Mouse (Mus musculus) neural tube, embryonic 13.5 days (tissue): ENCODE data around the gene Cmtm6. TPM values are rescaled to one million over a fixed set of nuclear protein-coding genes. Genes with fewer than 3 reads are reported as not detected.

Source experiments
- ATAC-seq: fragments of 200-750 bp; cut with Nextera tagmentation; 2 replicates; pipeline ENCODE4 v1.8.0; 2017; ENCODE audit warnings: low read depth, mild to moderate bottlenecking, moderate TSS enrichment, moderate library complexity
- H3K27ac ChIP-seq: fragments of 300-500 bp; sonication (generic); replicated peaks from 2 replicates; pipeline ENCODE4 v1.5.1; 2015; ENCODE audit warnings: moderate library complexity, mild to moderate bottlenecking, inconsistent platforms
- H3K27me3 ChIP-seq: fragments of 300-500 bp; sonication (generic); 2 replicates; pipeline ENCODE4 v1.6.1; 2015; ENCODE audit warnings: mild to moderate bottlenecking, inconsistent platforms
- H3K36me3 ChIP-seq: fragments of 300-500 bp; sonication (generic); 2 replicates; pipeline ENCODE4 v1.6.1; 2015; ENCODE audit warnings: mild to moderate bottlenecking, inconsistent platforms
- H3K4me1 ChIP-seq: fragments of 300-500 bp; sonication (generic); replicated peaks from 2 replicates; pipeline ENCODE4 v1.6.1; 2015; ENCODE audit warnings: inconsistent platforms
- H3K4me2 ChIP-seq: fragments of 300-500 bp; sonication (generic); 2 replicates; pipeline ENCODE4 v1.6.1; 2015; ENCODE audit warnings: inconsistent platforms, mild to moderate bottlenecking, moderate library complexity
- H3K4me3 ChIP-seq: fragments of 300-500 bp; sonication (generic); 2 replicates; pipeline ENCODE4 v1.5.1; 2015; ENCODE audit warnings: mild to moderate bottlenecking, inconsistent platforms
- H3K9ac ChIP-seq: fragments of 300-500 bp; sonication (generic); 2 replicates; pipeline ENCODE4 v1.6.1; 2015; ENCODE audit warnings: moderate library complexity, mild to moderate bottlenecking, inconsistent platforms
- H3K9me3 ChIP-seq: fragments of 300-500 bp; sonication (generic); 2 replicates; pipeline ENCODE4 v1.6.1; 2016; ENCODE audit warnings: inconsistent platforms
- WGBS: fragments of 180-500 bp; shearing (Covaris S2); methylation state at CpG from one replicate; pipeline ENCODE4 v1.1.7; 2015; 5-methylcytosine and 5-hydroxymethylcytosine counted together
- polyA plus RNA-seq: library from polyadenylated mRNA; unstranded; fragments of >200 nt; fragmentation: Nextera tagmentation; extraction: Ambion mirVana; gene quantifications from 2 replicates; pipeline ENCODE4 v1.2.1, GENCODE M21; 2015

The Cmtm6 gene
- polyA plus RNA-seq, 1 experiment from 2014 or later, result 20.3 TPM

DNA sequence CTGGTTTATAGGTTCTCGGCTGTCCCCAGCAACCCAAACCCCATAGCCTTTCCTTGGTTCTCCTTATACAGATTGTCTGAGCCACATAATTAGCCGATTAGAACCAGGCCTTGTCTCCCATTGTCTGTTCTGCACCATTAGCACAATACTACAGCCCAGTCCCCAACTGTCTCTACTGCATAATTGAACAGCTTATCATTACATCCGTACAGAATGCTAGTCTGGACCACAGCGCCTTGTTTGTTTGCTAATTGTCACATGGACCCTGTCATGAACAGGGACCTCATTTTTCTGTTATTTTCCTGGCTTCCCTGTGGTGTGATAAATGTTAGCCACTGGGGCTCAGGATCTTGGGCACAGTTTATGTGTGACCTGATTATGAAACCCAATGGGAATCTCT lies 29.0 kb downstream of the Cmtm6 start:
- Histone ChIP-seq H3K9ac (no peak overlapping the region), H3K4me1 (peaks cover 12% of the 10 kb centered on the region), H3K4me3 (no peak overlapping the region), H3K27me3 (no peaks in the 10 kb centered on the region), H3K27ac (peak overlapping the region; percentile 52), H3K4me2 (no peak overlapping the region), H3K36me3 (no peaks in the 10 kb centered on the region), H3K9me3 (no peaks in the 10 kb centered on the region)
- 47% methylated on average over 4 of the region's 4 CpGs for WGBS
- ATAC-seq, result peak; percentile 48

- Histone ChIP-seq H3K27me3 (no peaks in the 10 kb centered on the region), H3K36me3 (no peaks in the 10 kb centered on the region), H3K4me1 (peaks cover 12% of the 10 kb centered on the region), H3K4me3 (no peak overlapping the region), H3K9me3 (no peaks in the 10 kb centered on the region), H3K9ac (no peak overlapping the region), H3K27ac (peak overlapping the region; percentile 52), H3K4me2 (no peak overlapping the region)
- 91% methylated on average over 5 of the region's 5 CpGs for WGBS
- no peak for ATAC-seq
Observed at GRCm38 (mm10) chr9:114760353-114760752, 29.4 kb downstream of the Cmtm6 start.

DNA sequence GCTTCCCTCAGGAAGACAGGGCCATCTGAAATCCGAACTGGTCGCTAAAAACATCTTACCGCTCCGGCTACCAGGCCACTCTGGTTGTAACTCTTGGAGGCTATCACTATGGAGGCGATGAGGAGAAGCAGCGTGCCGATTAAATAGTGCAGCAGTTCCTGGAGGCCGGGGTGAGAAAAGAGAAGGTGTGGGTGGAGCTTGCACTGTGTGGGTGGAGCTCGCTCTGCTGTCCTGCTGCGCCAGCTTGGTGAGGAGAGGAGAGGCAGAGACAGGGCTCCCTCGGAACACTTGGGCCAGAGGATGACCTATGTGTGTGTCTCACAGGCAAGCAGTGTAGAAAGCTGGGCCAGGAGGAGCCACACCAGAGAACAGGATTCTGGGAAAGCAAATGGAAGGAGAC lies 30.9 kb downstream of the Cmtm6 start:
- H3K27ac ChIP-seq, result no peak overlapping the region
- no peak overlapping the region for H3K4me2 ChIP-seq
- no peak for ATAC-seq
- no peaks in the 10 kb centered on the region for H3K27me3 ChIP-seq
- 81% methylated on average over 11 of the region's 11 CpGs for WGBS
- no peak overlapping the region for H3K9ac ChIP-seq
- peaks cover 16% of the 10 kb centered on the region for H3K4me1 ChIP-seq
- no peak overlapping the region for H3K4me3 ChIP-seq
- H3K36me3 ChIP-seq, result no peaks in the 10 kb centered on the region
- H3K9me3 ChIP-seq, result no peaks in the 10 kb centered on the region

- Histone ChIP-seq H3K36me3 (no peaks in the 10 kb centered on the region), H3K4me2 (no peak overlapping the region), H3K4me1 (peaks cover 29% of the 10 kb centered on the region), H3K4me3 (no peak overlapping the region), H3K9me3 (no peaks in the 10 kb centered on the region), H3K27ac (no peak overlapping the region), H3K9ac (no peak overlapping the region), H3K27me3 (no peaks in the 10 kb centered on the region)
- WGBS, result 62% methylated on average over 13 of the region's 13 CpGs
- ATAC-seq, result no peak
Observed at GRCm38 (mm10) chr9:114763341-114763740, 32.4 kb downstream of the Cmtm6 start.

- Histone ChIP-seq H3K4me1 (peaks cover 17% of the 10 kb centered on the region), H3K36me3 (no peaks in the 10 kb centered on the region), H3K9ac (no peak overlapping the region), H3K9me3 (no peaks in the 10 kb centered on the region), H3K4me2 (no peak overlapping the region), H3K27me3 (no peaks in the 10 kb centered on the region), H3K4me3 (no peak overlapping the region), H3K27ac (peak overlapping the region; percentile 49; the same call in 1 of the 2 replicates)
- peak; percentile 70 for ATAC-seq
- WGBS, result 37% methylated on average over 13 of the region's 13 CpGs
Observed at GRCm38 (mm10) chr9:114767030-114767429, 36.1 kb downstream of the Cmtm6 start.

DNA sequence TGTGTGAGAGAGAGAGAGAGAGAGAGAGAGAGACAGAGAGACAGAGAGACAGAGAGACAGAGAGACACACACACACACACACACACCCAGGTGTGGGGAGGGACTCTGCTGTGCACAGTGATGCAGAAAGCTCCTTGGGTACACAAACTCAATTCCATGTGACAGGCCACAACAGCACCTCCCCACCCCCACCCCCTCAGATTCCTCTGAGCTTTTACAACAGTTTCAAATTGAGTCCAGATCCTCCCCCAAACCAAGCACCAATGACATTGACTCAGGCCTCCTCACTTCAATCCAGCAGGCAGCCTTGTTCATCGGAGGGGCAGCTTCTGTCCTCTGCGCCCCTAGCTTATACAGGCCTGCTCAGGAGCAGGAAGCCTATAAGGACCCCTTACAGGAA lies 36.6 kb downstream of the Cmtm6 start:
- Histone ChIP-seq H3K4me2 (no peak overlapping the region), H3K36me3 (no peaks in the 10 kb centered on the region), H3K4me1 (peaks cover 17% of the 10 kb centered on the region), H3K27me3 (no peaks in the 10 kb centered on the region), H3K9ac (no peak overlapping the region), H3K4me3 (no peak overlapping the region), H3K9me3 (no peaks in the 10 kb centered on the region), H3K27ac (peak overlapping the region; percentile 49; the same call in 1 of the 2 replicates)
- WGBS, result 68% methylated on average over 2 of the region's 2 CpGs
- no peak for ATAC-seq

GRCm38 (mm10) chr9:114768066-114768465 lies 37.1 kb downstream of the Cmtm6 start:
- no peaks in the 10 kb centered on the region for H3K36me3 ChIP-seq
- no peak for ATAC-seq
- no peak overlapping the region for H3K27ac ChIP-seq
- H3K27me3 ChIP-seq, result no peaks in the 10 kb centered on the region
- WGBS, result 61% methylated on average over 10 of the region's 10 CpGs
- no peak overlapping the region for H3K4me3 ChIP-seq
- peaks cover 17% of the 10 kb centered on the region for H3K4me1 ChIP-seq
- no peaks in the 10 kb centered on the region for H3K9me3 ChIP-seq
- H3K9ac ChIP-seq, result no peak overlapping the region
- no peak overlapping the region for H3K4me2 ChIP-seq

- H3K36me3 ChIP-seq, result no peaks in the 10 kb centered on the region
- H3K9me3 ChIP-seq, result no peaks in the 10 kb centered on the region
- H3K4me2 ChIP-seq, result no peak overlapping the region
- H3K27ac ChIP-seq, result no peak overlapping the region
- no peaks in the 10 kb centered on the region for H3K27me3 ChIP-seq
- 91% methylated on average over 4 of the region's 4 CpGs for WGBS
- H3K4me3 ChIP-seq, result no peak overlapping the region
- no peak overlapping the region for H3K9ac ChIP-seq
- H3K4me1 ChIP-seq, result peaks cover 24% of the 10 kb centered on the region
- no peak for ATAC-seq
Observed at GRCm38 (mm10) chr9:114770224-114770623, 39.3 kb downstream of the Cmtm6 start.

DNA sequence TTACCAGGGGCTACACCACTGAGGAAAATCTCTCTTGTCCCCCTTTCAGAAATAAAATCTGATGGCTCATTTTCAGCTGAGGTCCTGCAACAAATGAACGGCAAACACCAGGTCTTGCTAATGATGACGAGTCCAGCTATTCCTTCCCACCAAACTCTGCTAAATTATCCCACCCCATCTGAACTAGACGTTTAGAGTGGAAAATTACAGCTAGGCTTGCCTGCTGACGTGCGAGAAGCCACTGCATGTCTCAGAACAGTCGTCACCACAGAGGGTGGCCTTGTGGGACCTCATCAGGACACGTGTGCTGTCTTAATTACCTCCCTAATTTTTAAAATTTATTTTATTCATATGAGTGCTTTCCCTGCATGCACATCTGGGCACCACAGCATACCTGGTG lies 40.6 kb downstream of the Cmtm6 start:
- Histone ChIP-seq H3K27ac (no peak overlapping the region), H3K4me1 (peaks cover 28% of the 10 kb centered on the region), H3K9me3 (no peaks in the 10 kb centered on the region), H3K4me2 (no peak overlapping the region), H3K9ac (no peak overlapping the region), H3K36me3 (no peaks in the 10 kb centered on the region), H3K4me3 (no peak overlapping the region), H3K27me3 (no peaks in the 10 kb centered on the region)
- ATAC-seq, result no peak
- WGBS, result 76% methylated on average over 7 of the region's 7 CpGs

- no peak overlapping the region for H3K4me2 ChIP-seq
- H3K9me3 ChIP-seq, result no peaks in the 10 kb centered on the region
- no peak overlapping the region for H3K4me3 ChIP-seq
- H3K36me3 ChIP-seq, result no peaks in the 10 kb centered on the region
- H3K27me3 ChIP-seq, result 0 out of 2 replicates have a peak, but pooled peaks cover under 1% of the 10 kb centered on the region
- WGBS, result 84% methylated on average over 6 of the region's 6 CpGs
- H3K9ac ChIP-seq, result no peak overlapping the region
- peaks cover 12% of the 10 kb centered on the region for H3K4me1 ChIP-seq
- ATAC-seq, result no peak
- H3K27ac ChIP-seq, result no peak overlapping the region
Observed at GRCm38 (mm10) chr9:114774629-114775028, 43.7 kb downstream of the Cmtm6 start.

DNA sequence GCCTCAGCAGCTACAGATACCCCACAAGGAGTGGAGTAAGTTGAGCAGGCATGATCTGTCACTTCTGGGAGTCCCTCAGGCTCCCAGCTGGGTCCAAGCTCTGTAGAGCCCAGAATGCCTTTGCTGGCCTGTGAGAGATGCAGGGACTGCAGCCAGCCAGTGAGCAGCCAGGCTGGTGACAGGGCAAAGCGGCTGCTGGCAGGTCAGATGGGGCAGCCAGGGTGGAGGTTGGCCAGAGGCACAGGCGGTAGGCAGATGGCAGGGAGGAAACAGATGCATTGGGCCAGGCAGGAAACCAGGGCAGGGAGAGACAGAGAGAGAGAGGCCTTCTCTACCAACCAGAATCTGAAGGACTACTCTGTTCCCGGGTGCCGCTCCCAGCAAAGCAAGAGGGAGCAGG lies 44.4 kb downstream of the Cmtm6 start:
- no peak overlapping the region for H3K27ac ChIP-seq
- H3K4me3 ChIP-seq, result no peak overlapping the region
- WGBS, result 70% methylated on average over 4 of the region's 4 CpGs
- H3K4me1 ChIP-seq, result peaks cover 16% of the 10 kb centered on the region
- peak overlapping the region; percentile 26; the same call in 1 of the 2 replicates for H3K9ac ChIP-seq
- no peak for ATAC-seq
- H3K4me2 ChIP-seq, result no peak overlapping the region
- 0 out of 2 replicates have a peak, but pooled peaks cover 6% of the 10 kb centered on the region for H3K27me3 ChIP-seq
- H3K36me3 ChIP-seq, result no peaks in the 10 kb centered on the region
- no peaks in the 10 kb centered on the region for H3K9me3 ChIP-seq

DNA sequence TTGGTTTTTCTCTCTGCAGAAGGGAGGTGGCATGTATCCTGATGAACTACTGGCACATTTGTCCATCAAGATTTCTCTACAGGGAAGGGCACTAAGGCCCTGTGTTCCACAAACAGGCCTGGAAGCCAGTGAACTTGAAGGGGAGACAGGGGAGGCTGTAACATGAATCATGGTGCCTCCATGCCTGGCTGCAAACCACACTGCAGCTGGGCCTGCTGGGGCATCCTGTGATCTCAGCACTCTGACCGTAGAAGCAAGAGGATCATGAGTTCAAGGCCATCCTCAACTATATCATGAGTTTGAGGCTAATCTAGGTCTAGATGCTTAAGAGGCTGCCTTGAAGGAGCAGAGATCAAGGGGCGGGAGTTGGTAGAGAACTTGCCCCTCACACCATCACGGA lies 45.4 kb downstream of the Cmtm6 start:
- no peak for ATAC-seq
- Histone ChIP-seq H3K4me1 (peaks cover 27% of the 10 kb centered on the region), H3K4me2 (no peak overlapping the region), H3K27me3 (0 out of 2 replicates have a peak, but pooled peaks cover 6% of the 10 kb centered on the region), H3K27ac (no peak overlapping the region), H3K9me3 (no peaks in the 10 kb centered on the region), H3K4me3 (no peak overlapping the region), H3K9ac (no peak overlapping the region), H3K36me3 (no peaks in the 10 kb centered on the region)
- 82% methylated on average over 3 of the region's 3 CpGs for WGBS
